Mouse (Mus musculus) gastrocnemius, adult 8-10 months (tissue): Measurements from ENCODE around the gene Tox2. TPM values are rescaled to one million over a fixed set of nuclear protein-coding genes. Genes with fewer than 3 reads are reported as not detected.

Experiments
- DNase-seq, 2 experiments: peaks; one replicate each; pipeline ENCODE4 v3.0.0; 2022; ENCODE audit warnings: low spot score in 2 of 2
- total RNA-seq, 4 experiments: library from RNA; stranded (reverse); gene quantifications; 2 replicates each; pipeline ENCODE4 v1.2.4; 2022

Tox2 gene
- total RNA-seq, 4 experiments from 2014 or later, result 0.31 to 0.68 (median 0.62) TPM; not detected in 1

GRCm38 (mm10) chr2:163253248-163254099 is 50.5 kb downstream of the Tox2 start:
- no peak for DNase-seq

- no peak for DNase-seq
These were observed 51.3 kb downstream of the Tox2 start for GRCm38 (mm10) chr2:163254228-163254627.

- no peak for DNase-seq
These were observed 53.8 kb downstream of the Tox2 start for GRCm38 (mm10) chr2:163256765-163257164.

GRCm38 (mm10) chr2:163261362-163262054 is 58.6 kb downstream of the Tox2 start:
- no peak for DNase-seq

GRCm38 (mm10) chr2:163262055-163262420 is 59.1 kb downstream of the Tox2 start:
- no peak for DNase-seq

- no peak for DNase-seq
These were observed 64.2 kb downstream of the Tox2 start for GRCm38 (mm10) chr2:163267097-163267496.

- DNase-seq, result no peak
These were observed 68.9 kb downstream of the Tox2 start for GRCm38 (mm10) chr2:163271581-163272492.

- DNase-seq, result no peak
These were observed 70.9 kb downstream of the Tox2 start for GRCm38 (mm10) chr2:163273815-163274214.

GRCm38 (mm10) chr2:163275986-163276385 is 73.1 kb downstream of the Tox2 start:
- no peak for DNase-seq

GRCm38 (mm10) chr2:163277979-163278378 is 75.1 kb downstream of the Tox2 start:
- DNase-seq, result no peak

GRCm38 (mm10) chr2:163280636-163281322 is 77.9 kb downstream of the Tox2 start:
- no peak for DNase-seq

GRCm38 (mm10) chr2:163284856-163285255 is 81.9 kb downstream of the Tox2 start:
- DNase-seq, result no peak

GRCm38 (mm10) chr2:163285335-163285734 is 82.4 kb downstream of the Tox2 start:
- DNase-seq, result no peak

GRCm38 (mm10) chr2:163285762-163286161 is 82.8 kb downstream of the Tox2 start:
- DNase-seq, result no peak

GRCm38 (mm10) chr2:163288881-163289379 is 86.0 kb downstream of the Tox2 start:
- DNase-seq, result peak in 1 of 2 experiments; percentile 13

- DNase-seq, result no peak
These were observed 94.2 kb downstream of the Tox2 start for GRCm38 (mm10) chr2:163296999-163297630.

GRCm38 (mm10) chr2:163300069-163301060 is 97.4 kb downstream of the Tox2 start:
- DNase-seq, result no peak

- DNase-seq, result no peak
These were observed 98.7 kb downstream of the Tox2 start for GRCm38 (mm10) chr2:163301641-163302040.

- DNase-seq, result no peak
These were observed 100.1 kb downstream of the Tox2 start for GRCm38 (mm10) chr2:163303037-163303436.
